Mouse (Mus musculus) testis, postnatal 14 days (tissue): ENCODE results near the gene Rbms1.
"Not testable (repeated sequence)": the region's sequence is repeated elsewhere in the genome, so short reads cannot be mapped to it uniquely, and the experiment has no call there.

Experiments used
- DNase-seq: peaks from one replicate; pipeline ENCODE4 v3.0.0; 2021; ENCODE audit warnings: low spot score

Gene Rbms1

GRCm38 (mm10) chr2:60847984-60848383 lies 115.0 kb downstream of the Rbms1 start:
- DNase-seq, result no peak

GRCm38 (mm10) chr2:60845316-60845894 lies 117.6 kb downstream of the Rbms1 start:
- no peak for DNase-seq

- no peak for DNase-seq
These were observed 118.7 kb downstream of the Rbms1 start for GRCm38 (mm10) chr2:60844259-60844658.

GRCm38 (mm10) chr2:60843633-60844032 lies 119.4 kb downstream of the Rbms1 start:
- no peak for DNase-seq

GRCm38 (mm10) chr2:60842976-60843375 lies 120.0 kb downstream of the Rbms1 start:
- DNase-seq, result no peak

- no peak for DNase-seq
These were observed 122.1 kb downstream of the Rbms1 start for GRCm38 (mm10) chr2:60840922-60841321.

GRCm38 (mm10) chr2:60839498-60839897 lies 123.5 kb downstream of the Rbms1 start:
- DNase-seq, result no peak

GRCm38 (mm10) chr2:60838856-60839255 lies 124.1 kb downstream of the Rbms1 start:
- DNase-seq, result no peak

GRCm38 (mm10) chr2:60837616-60838015 lies 125.4 kb downstream of the Rbms1 start:
- DNase-seq, result no peak

GRCm38 (mm10) chr2:60836237-60836636 lies 126.8 kb downstream of the Rbms1 start:
- DNase-seq, result no peak

- DNase-seq, result no peak
These were observed 128.7 kb downstream of the Rbms1 start for GRCm38 (mm10) chr2:60834293-60834692.

- no peak for DNase-seq
These were observed 130.7 kb downstream of the Rbms1 start for GRCm38 (mm10) chr2:60832254-60832653.

- not testable (repeated sequence) for DNase-seq
These were observed 132.5 kb downstream of the Rbms1 start for GRCm38 (mm10) chr2:60830464-60830863.

- DNase-seq, result no peak
These were observed 134.0 kb downstream of the Rbms1 start for GRCm38 (mm10) chr2:60828908-60829462.

- no peak for DNase-seq
These were observed 135.9 kb downstream of the Rbms1 start for GRCm38 (mm10) chr2:60827152-60827428.

GRCm38 (mm10) chr2:60826406-60827151 lies 136.4 kb downstream of the Rbms1 start:
- DNase-seq, result no peak

GRCm38 (mm10) chr2:60825690-60826089 lies 137.3 kb downstream of the Rbms1 start:
- DNase-seq, result no peak

- DNase-seq, result no peak
These were observed 141.4 kb downstream of the Rbms1 start for GRCm38 (mm10) chr2:60821635-60822034.

GRCm38 (mm10) chr2:60818632-60819031 lies 144.4 kb downstream of the Rbms1 start:
- no peak for DNase-seq

GRCm38 (mm10) chr2:60816307-60816706 lies 146.7 kb downstream of the Rbms1 start:
- no peak for DNase-seq

GRCm38 (mm10) chr2:60814788-60815187 lies 148.2 kb downstream of the Rbms1 start:
- DNase-seq, result no peak

GRCm38 (mm10) chr2:60812949-60813348 lies 150.0 kb downstream of the Rbms1 start:
- no peak for DNase-seq

GRCm38 (mm10) chr2:60810617-60811016 lies 152.4 kb downstream of the Rbms1 start:
- DNase-seq, result no peak

GRCm38 (mm10) chr2:60809441-60809921 lies 153.5 kb downstream of the Rbms1 start:
- DNase-seq, result no peak
